Mouse (Mus musculus) heart, embryonic 12.5 days (tissue): ENCODE data around the gene Gfm1. TPM values are rescaled to one million over a fixed set of nuclear protein-coding genes. Genes with fewer than 3 reads are reported as not detected.

Experiments
- ATAC-seq: fragments of 200-750 bp; cut with Nextera tagmentation; 2 replicates; pipeline ENCODE4 v1.8.0; 2017; ENCODE audit warnings: moderate TSS enrichment, moderate library complexity; ENCODE audit not compliant: insufficient number of reproducible peaks, low FRiP score
- H3K27ac ChIP-seq: fragments of 300-500 bp; sonication (generic); 2 replicates; pipeline ENCODE4 v1.5.1; 2016; ENCODE audit warnings: mild to moderate bottlenecking, moderate library complexity; ENCODE audit not compliant: poor library complexity, severe bottlenecking
- H3K27me3 ChIP-seq: fragments of 300-500 bp; sonication (generic); replicated peaks from 2 replicates; pipeline ENCODE4 v1.6.1; 2016; ENCODE audit warnings: mild to moderate bottlenecking, moderate library complexity
- H3K36me3 ChIP-seq: fragments of 300-500 bp; sonication (generic); 2 replicates; pipeline ENCODE4 v1.6.1; 2016; ENCODE audit warnings: mild to moderate bottlenecking, moderate library complexity
- H3K4me1 ChIP-seq: fragments of 300-500 bp; sonication (generic); replicated peaks from 2 replicates; pipeline ENCODE4 v1.6.1; 2016; ENCODE audit warnings: mild to moderate bottlenecking
- H3K4me2 ChIP-seq: fragments of 300-500 bp; sonication (generic); 2 replicates; pipeline ENCODE4 v1.6.1; 2016; ENCODE audit warnings: mild to moderate bottlenecking, moderate library complexity
- H3K4me3 ChIP-seq: fragments of 300-500 bp; sonication (generic); 2 replicates; pipeline ENCODE4 v1.5.1; 2016; ENCODE audit warnings: mild to moderate bottlenecking
- H3K9ac ChIP-seq: fragments of 300-500 bp; sonication (generic); 2 replicates; pipeline ENCODE4 v1.6.1; 2016; ENCODE audit warnings: mild to moderate bottlenecking, moderate library complexity
- H3K9me3 ChIP-seq: fragments of 300-500 bp; sonication (generic); replicated peaks from 2 replicates; pipeline ENCODE4 v1.6.1; 2016; ENCODE audit warnings: mild to moderate bottlenecking, moderate library complexity
- WGBS: fragments of 180-500 bp; shearing (Covaris S2); methylation state at CpG from one replicate; pipeline ENCODE4 v1.1.7; 2016; 5-methylcytosine and 5-hydroxymethylcytosine counted together
- polyA plus RNA-seq: library from polyadenylated mRNA; unstranded; fragments of >200 nt; fragmentation: Nextera tagmentation; extraction: Ambion mirVana; gene quantifications from 2 replicates; pipeline ENCODE4 v1.2.1, GENCODE M21; 2016

Gene Gfm1
- polyA plus RNA-seq, 1 experiment from 2014 or later: 116 TPM

DNA sequence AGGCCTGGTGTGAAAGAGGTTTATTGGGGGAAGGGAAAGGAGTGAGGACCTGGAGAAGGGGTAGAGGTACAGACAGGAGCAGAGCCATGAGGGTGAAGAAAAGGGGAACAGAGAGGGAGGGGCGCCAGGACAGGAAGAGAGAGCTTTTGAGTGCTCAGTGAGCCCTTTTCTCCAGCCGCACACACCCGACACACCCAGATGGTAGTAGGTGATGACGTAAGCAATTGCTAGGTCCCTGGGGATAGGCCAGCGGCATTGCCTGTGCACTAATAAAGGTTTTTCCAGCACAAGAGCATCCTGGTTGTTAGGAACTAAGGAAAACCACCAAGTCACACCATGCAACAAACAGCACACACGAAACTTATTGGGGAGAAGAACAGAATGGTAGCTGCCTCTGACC, 94.9 kb downstream of the Gfm1 start:
- no peak overlapping the region for H3K9ac ChIP-seq
- H3K9me3 ChIP-seq: no peaks in the 10 kb centered on the region
- no peaks in the 10 kb centered on the region for H3K27me3 ChIP-seq
- H3K27ac ChIP-seq: no peak overlapping the region
- WGBS: 72% methylated on average over 6 of the region's 6 CpGs
- H3K4me3 ChIP-seq: no peak overlapping the region
- peaks cover 4% of the 10 kb centered on the region; the same call in 1 of the 2 replicates for H3K4me1 ChIP-seq
- no peaks in the 10 kb centered on the region for H3K36me3 ChIP-seq
- H3K4me2 ChIP-seq: no peak overlapping the region
- no peak for ATAC-seq

Other genes with a start within 250 kb of the Gfm1 start
- gene Mlf1, start 56.0 kb upstream of the Gfm1 start, polyA plus RNA-seq: 114 and 116 TPM in 2 replicates
- gene Gm17402, start 54.9 kb upstream of the Gfm1 start, polyA plus RNA-seq: not detected in 2 replicates
- 44.9 and 50.7 TPM in 2 replicates for gene Lxn, start 33.8 kb downstream of the Gfm1 start, polyA plus RNA-seq
- gene Rarres1, start 85.4 kb downstream of the Gfm1 start, polyA plus RNA-seq: 0.72 and 0.94 TPM in 2 replicates
- 45.7 and 47.3 TPM in 2 replicates for gene Mfsd1, start 152.6 kb downstream of the Gfm1 start, polyA plus RNA-seq